Mouse (Mus musculus): Measurements from ENCODE around the gene Lysmd2. TPM values are rescaled to one million over a fixed set of nuclear protein-coding genes. Genes with fewer than 3 reads are reported as not detected.

Gene Lysmd2
- 10 to 100 TPM; 46.1 to 50.2 TPM for total RNA-seq (2021)

- intact Hi-C loops (cut with DNase I), result loop anchor here (2.0 kb wide), 1 partner anchor 15 kb away; the partner anchor contains the start of gene Tmod2
- peak in 1 of 2 experiments; percentile 84 for DNase-seq (ENCODE audit: extremely low spot score in 1 of 2, low spot score in 2 of 2)
Observed at GRCm38 (mm10) chr9:75625556-75626307, at the start of gene Lysmd2. Gene Lysmd2, plus strand, starts transcription at chr9:75625741.

GRCm38 (mm10) chr9:75579321-75579720, 46.2 kb upstream of the Lysmd2 start:
- DNase-seq (ENCODE audit: extremely low spot score in 1 of 2, low spot score in 2 of 2), result no peak
- intact Hi-C loops (cut with DNase I), result no loop called here

GRCm38 (mm10) chr9:75581694-75582350, 43.7 kb upstream of the Lysmd2 start:
- no peak for DNase-seq (ENCODE audit: extremely low spot score in 1 of 2, low spot score in 2 of 2)
- intact Hi-C loops (cut with DNase I), result loop anchor here (5.0 kb wide), 1 partner anchor 60 kb away; no protein-coding TSS in a partner anchor

GRCm38 (mm10) chr9:75589850-75590790, 35.4 kb upstream of the Lysmd2 start:
- no peak for DNase-seq (ENCODE audit: extremely low spot score in 1 of 2, low spot score in 2 of 2)
- intact Hi-C loops (cut with DNase I), result loop anchor here (5.0 kb wide), 1 partner anchor 138 kb away; no protein-coding TSS in a partner anchor

GRCm38 (mm10) chr9:75593481-75593880, 32.1 kb upstream of the Lysmd2 start:
- peak in 1 of 2 experiments; percentile 27 for DNase-seq (ENCODE audit: extremely low spot score in 1 of 2, low spot score in 2 of 2)
- intact Hi-C loops (cut with DNase I), result no loop called here

GRCm38 (mm10) chr9:75597036-75597435, 28.5 kb upstream of the Lysmd2 start:
- intact Hi-C loops (cut with DNase I), result no loop called here
- no peak for DNase-seq (ENCODE audit: extremely low spot score in 1 of 2, low spot score in 2 of 2)

- DNase-seq (ENCODE audit: extremely low spot score in 1 of 2, low spot score in 2 of 2), result no peak
- intact Hi-C loops (cut with DNase I), result no loop called here
Observed at GRCm38 (mm10) chr9:75597596-75597995, 27.9 kb upstream of the Lysmd2 start.

- DNase-seq (ENCODE audit: extremely low spot score in 1 of 2, low spot score in 2 of 2), result peak; percentile 79 to 80
- intact Hi-C loops (cut with DNase I), result no loop called here
Observed at GRCm38 (mm10) chr9:75599191-75599841, 26.2 kb upstream of the Lysmd2 start.

GRCm38 (mm10) chr9:75600166-75600934, 25.2 kb upstream of the Lysmd2 start:
- intact Hi-C loops (cut with DNase I), result no loop called here
- DNase-seq (ENCODE audit: extremely low spot score in 1 of 2, low spot score in 2 of 2), result peak; percentile 13 to 42

GRCm38 (mm10) chr9:75601510-75601909, 24.0 kb upstream of the Lysmd2 start:
- intact Hi-C loops (cut with DNase I), result no loop called here
- peak in 1 of 2 experiments; percentile 37 for DNase-seq (ENCODE audit: extremely low spot score in 1 of 2, low spot score in 2 of 2)

- intact Hi-C loops (cut with DNase I), result no loop called here
- DNase-seq (ENCODE audit: extremely low spot score in 1 of 2, low spot score in 2 of 2), result no peak
Observed at GRCm38 (mm10) chr9:75607496-75607895, 18.0 kb upstream of the Lysmd2 start.

GRCm38 (mm10) chr9:75609505-75609904, 16.0 kb upstream of the Lysmd2 start:
- intact Hi-C loops (cut with DNase I), result no loop called here
- no peak for DNase-seq (ENCODE audit: extremely low spot score in 1 of 2, low spot score in 2 of 2)

- intact Hi-C loops (cut with DNase I), result loop anchor here (2.0 kb wide), 1 partner anchor 15 kb away; the partner anchor contains the start of gene Lysmd2
- DNase-seq (ENCODE audit: extremely low spot score in 1 of 2, low spot score in 2 of 2), result no peak
Observed at GRCm38 (mm10) chr9:75609965-75610364, 15.6 kb upstream of the Lysmd2 start.

GRCm38 (mm10) chr9:75610571-75611493, 14.7 kb upstream of the Lysmd2 start, which contains the start of gene Tmod2:
Gene Tmod2, minus strand, starts transcription at chr9:75611325.
- intact Hi-C loops (cut with DNase I), result loop anchor here (2.0 kb wide), 1 partner anchor 14 kb away; the partner anchor contains the start of gene Lysmd2

GRCm38 (mm10) chr9:75616560-75616959, 9.0 kb upstream of the Lysmd2 start:
- intact Hi-C loops (cut with DNase I), result no loop called here

More at GRCm38 (mm10) chr9:75610571-75611493, 14.7 kb upstream of the Lysmd2 start, which contains the start of gene Tmod2:
- DNase-seq (ENCODE audit: extremely low spot score in 1 of 2, low spot score in 2 of 2), result peak; percentile 70 to 79

GRCm38 (mm10) chr9:75618836-75619400, 6.6 kb upstream of the Lysmd2 start:
- intact Hi-C loops (cut with DNase I), result no loop called here
- no peak for DNase-seq (ENCODE audit: extremely low spot score in 1 of 2, low spot score in 2 of 2)

More at GRCm38 (mm10) chr9:75616560-75616959, 9.0 kb upstream of the Lysmd2 start:
- DNase-seq (ENCODE audit: extremely low spot score in 1 of 2, low spot score in 2 of 2), result no peak
